Mouse (Mus musculus): ENCODE results near the gene Cyp1a2. TPM values are rescaled to one million over a fixed set of nuclear protein-coding genes. Genes with fewer than 3 reads are reported as not detected.

The Cyp1a2 gene
- polyA plus RNA-seq, 1 experiment from 2014 or later: not detected

DNA sequence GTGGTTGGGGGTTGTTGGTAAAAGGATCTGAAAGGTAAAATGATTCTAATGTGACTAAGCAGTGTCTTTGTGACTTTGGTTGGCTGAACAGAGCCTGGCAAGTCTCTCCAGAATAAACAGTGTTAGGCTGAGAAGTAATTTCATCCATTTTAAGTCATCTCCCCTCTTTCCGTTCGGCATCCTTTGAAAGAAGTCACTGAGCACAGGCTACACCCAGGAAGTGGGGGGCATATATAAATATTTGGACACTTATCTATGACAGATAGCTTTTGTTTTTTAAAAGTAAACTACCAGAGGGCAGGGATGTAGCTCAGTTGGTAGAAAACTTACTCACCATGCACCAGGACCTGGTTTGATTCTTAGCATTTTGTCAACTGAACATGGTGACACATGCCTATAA is 5.1 kb upstream of the Cyp1a2 start:
- Histone ChIP-seq H3K27ac (ENCODE audit: low read depth, low read length) (no peak overlapping the region), H3K4me2 (no peak overlapping the region), H3K36me3 (ENCODE audit: control insufficient read depth, insufficient read depth, low read length) (no peaks in the 10 kb centered on the region), H3K4me3 (ENCODE audit: low read depth, low read length) (no peak overlapping the region), H3K9ac (ENCODE audit: low read depth, low read length) (no peak overlapping the region), H3K9me3 (replicated peaks; ENCODE audit: control insufficient read depth, low read length) (no peaks in the 10 kb centered on the region), H3K27me3 (ENCODE audit: control insufficient read depth, insufficient read depth, low read length) (no peaks in the 10 kb centered on the region), H3K4me1 (ENCODE audit: control insufficient read depth, insufficient read depth, low read length) (no peaks in the 10 kb centered on the region)
- WGBS (ENCODE audit: insufficient replicate concordance): 72% methylated on average over 2 of the region's 2 CpGs
- no peak for ATAC-seq (replicated peaks; ENCODE audit: insufficient number of reproducible peaks, low FRiP score, low TSS enrichment)

- H3K27me3 ChIP-seq (ENCODE audit: control insufficient read depth, insufficient read depth, low read length): no peaks in the 10 kb centered on the region
- no peaks in the 10 kb centered on the region for H3K4me1 ChIP-seq (ENCODE audit: control insufficient read depth, insufficient read depth, low read length)
- H3K27ac ChIP-seq (ENCODE audit: low read depth, low read length): no peak overlapping the region
- 50% methylated on average over 2 of the region's 2 CpGs for WGBS (ENCODE audit: insufficient replicate concordance)
- H3K9me3 ChIP-seq (replicated peaks; ENCODE audit: control insufficient read depth, low read length): no peaks in the 10 kb centered on the region
- H3K4me3 ChIP-seq (ENCODE audit: low read depth, low read length): no peak overlapping the region
- no peak overlapping the region for H3K4me2 ChIP-seq
- H3K36me3 ChIP-seq (ENCODE audit: control insufficient read depth, insufficient read depth, low read length): no peaks in the 10 kb centered on the region
- ATAC-seq (replicated peaks; ENCODE audit: insufficient number of reproducible peaks, low FRiP score, low TSS enrichment): no peak
- no peak overlapping the region for H3K9ac ChIP-seq (ENCODE audit: low read depth, low read length)
Observed at GRCm38 (mm10) chr9:57688158-57688557, 4.7 kb upstream of the Cyp1a2 start.

GRCm38 (mm10) chr9:57687751-57688150 is 4.2 kb upstream of the Cyp1a2 start, which contains the start of gene Cyp1a1:
Cyp1a1 (plus strand) TSS chr9:57687928.
- 74% methylated on average over 2 of the region's 2 CpGs for WGBS (ENCODE audit: insufficient replicate concordance)
- no peak for ATAC-seq (replicated peaks; ENCODE audit: insufficient number of reproducible peaks, low FRiP score, low TSS enrichment)

DNA sequence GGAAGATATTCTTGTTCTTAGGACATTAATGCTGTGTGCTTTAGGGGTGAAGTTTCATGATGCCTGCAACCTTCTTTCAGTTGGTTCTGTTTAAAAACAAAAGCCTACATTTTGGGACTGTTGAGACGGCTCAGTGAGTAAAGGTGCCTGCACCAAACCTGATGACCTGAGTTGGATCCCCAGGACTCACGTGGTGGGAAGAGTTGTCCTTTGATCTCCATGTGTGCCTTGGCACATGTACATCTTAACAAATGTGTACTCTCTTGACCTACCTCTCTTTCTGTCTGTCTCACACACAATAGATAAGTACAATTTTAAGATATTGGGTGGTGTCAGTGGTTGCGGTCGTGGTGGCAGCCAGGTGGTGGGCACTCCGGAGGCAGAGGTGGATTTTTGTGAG is 2.5 kb upstream of the Cyp1a2 start:
- Histone ChIP-seq H3K9ac (ENCODE audit: low read depth, low read length) (no peak overlapping the region), H3K36me3 (ENCODE audit: control insufficient read depth, insufficient read depth, low read length) (no peaks in the 10 kb centered on the region), H3K4me2 (no peak overlapping the region), H3K27me3 (ENCODE audit: control insufficient read depth, insufficient read depth, low read length) (no peaks in the 10 kb centered on the region), H3K4me1 (ENCODE audit: control insufficient read depth, insufficient read depth, low read length) (no peaks in the 10 kb centered on the region), H3K9me3 (replicated peaks; ENCODE audit: control insufficient read depth, low read length) (no peaks in the 10 kb centered on the region), H3K27ac (ENCODE audit: low read depth, low read length) (no peak overlapping the region), H3K4me3 (ENCODE audit: low read depth, low read length) (no peak overlapping the region)
- 76% methylated on average over 5 of the region's 5 CpGs for whole genome bisulfite sequencing (ENCODE audit: insufficient replicate concordance)
- ATAC-seq (replicated peaks; ENCODE audit: insufficient number of reproducible peaks, low FRiP score, low TSS enrichment): no peak

More at GRCm38 (mm10) chr9:57687751-57688150, 4.2 kb upstream of the Cyp1a2 start, which contains the start of gene Cyp1a1:
- H3K27me3 ChIP-seq (ENCODE audit: control insufficient read depth, insufficient read depth, low read length): no peaks in the 10 kb centered on the region
- no peaks in the 10 kb centered on the region for H3K36me3 ChIP-seq (ENCODE audit: control insufficient read depth, insufficient read depth, low read length)
- no peak within 1 kb of the TSS for H3K27ac ChIP-seq (ENCODE audit: low read depth, low read length)
- no peak within 1 kb of the TSS for H3K4me2 ChIP-seq
- H3K4me3 ChIP-seq (ENCODE audit: low read depth, low read length): no peak within 1 kb of the TSS
- H3K9ac ChIP-seq (ENCODE audit: low read depth, low read length): no peak within 1 kb of the TSS
- no peaks in the 10 kb centered on the region for H3K9me3 ChIP-seq (replicated peaks; ENCODE audit: control insufficient read depth, low read length)
- H3K4me1 ChIP-seq (ENCODE audit: control insufficient read depth, insufficient read depth, low read length): no peaks in the 10 kb centered on the region

DNA sequence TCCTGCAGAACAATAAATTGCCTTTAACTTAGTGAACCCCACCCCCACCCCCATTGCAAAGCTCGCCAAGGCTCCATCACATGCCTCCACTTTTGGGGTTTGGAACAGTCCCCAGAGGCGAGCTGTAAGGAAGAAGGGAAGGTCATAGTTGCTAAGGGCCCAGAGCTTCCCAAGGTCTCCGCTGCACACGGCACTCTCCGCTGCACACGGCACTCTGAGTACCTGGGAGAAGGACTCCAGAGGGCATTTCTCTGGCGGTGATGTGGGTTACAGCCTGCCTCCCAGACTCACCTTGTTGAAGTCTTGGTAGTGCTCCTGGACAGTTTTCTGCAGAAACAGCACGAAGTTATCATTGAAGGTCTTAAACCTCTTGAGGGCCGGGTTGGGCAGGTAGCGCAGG is 2.1 kb downstream of the Cyp1a2 start:
- Histone ChIP-seq H3K4me2 (no peak overlapping the region), H3K4me3 (ENCODE audit: low read depth, low read length) (no peak overlapping the region), H3K4me1 (ENCODE audit: control insufficient read depth, insufficient read depth, low read length) (no peaks in the 10 kb centered on the region), H3K36me3 (ENCODE audit: control insufficient read depth, insufficient read depth, low read length) (no peaks in the 10 kb centered on the region), H3K27me3 (ENCODE audit: control insufficient read depth, insufficient read depth, low read length) (no peaks in the 10 kb centered on the region), H3K9me3 (replicated peaks; ENCODE audit: control insufficient read depth, low read length) (no peaks in the 10 kb centered on the region), H3K9ac (ENCODE audit: low read depth, low read length) (no peak overlapping the region), H3K27ac (ENCODE audit: low read depth, low read length) (no peak overlapping the region)
- no peak for ATAC-seq (replicated peaks; ENCODE audit: insufficient number of reproducible peaks, low FRiP score, low TSS enrichment)
- 81% methylated on average over 10 of the region's 10 CpGs for WGBS (ENCODE audit: insufficient replicate concordance)

DNA sequence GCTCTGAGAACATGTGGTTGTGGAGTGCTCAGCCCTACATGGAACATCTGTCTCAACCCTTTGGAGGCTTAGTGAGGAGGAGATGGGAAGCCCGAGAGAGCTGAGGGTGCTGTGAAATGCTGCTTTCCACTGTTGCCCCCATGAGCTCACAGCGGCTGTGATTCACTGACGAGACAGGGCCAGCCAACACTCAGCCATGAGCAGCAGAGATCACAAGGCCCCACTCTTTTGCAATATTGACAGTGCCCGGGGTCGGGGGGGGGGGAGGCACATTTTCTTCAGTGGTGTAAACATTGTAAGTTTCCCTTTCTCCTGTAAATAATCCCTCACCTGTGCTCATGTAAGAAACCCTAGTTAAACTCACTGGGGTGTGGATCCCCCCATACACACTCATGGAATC is 12.0 kb downstream of the Cyp1a2 start:
- no peaks in the 10 kb centered on the region for H3K27me3 ChIP-seq (ENCODE audit: control insufficient read depth, insufficient read depth, low read length)
- WGBS (ENCODE audit: insufficient replicate concordance): 68% methylated on average over 5 of the region's 5 CpGs
- no peaks in the 10 kb centered on the region for H3K9me3 ChIP-seq (replicated peaks; ENCODE audit: control insufficient read depth, low read length)
- H3K27ac ChIP-seq (ENCODE audit: low read depth, low read length): no peak overlapping the region
- ATAC-seq (replicated peaks; ENCODE audit: insufficient number of reproducible peaks, low FRiP score, low TSS enrichment): no peak
- H3K36me3 ChIP-seq (ENCODE audit: control insufficient read depth, insufficient read depth, low read length): no peaks in the 10 kb centered on the region
- H3K4me1 ChIP-seq (ENCODE audit: control insufficient read depth, insufficient read depth, low read length): peaks cover 3% of the 10 kb centered on the region; the same call in 1 of the 2 replicates
- no peak overlapping the region for H3K4me2 ChIP-seq
- no peak overlapping the region for H3K4me3 ChIP-seq (ENCODE audit: low read depth, low read length)
- no peak overlapping the region for H3K9ac ChIP-seq (ENCODE audit: low read depth, low read length)

- no peak for ATAC-seq (replicated peaks; ENCODE audit: insufficient number of reproducible peaks, low FRiP score, low TSS enrichment)
- no peaks in the 10 kb centered on the region for H3K27me3 ChIP-seq (ENCODE audit: control insufficient read depth, insufficient read depth, low read length)
- 80% methylated on average over 4 of the region's 4 CpGs for WGBS (ENCODE audit: insufficient replicate concordance)
Observed at GRCm38 (mm10) chr9:57671037-57671436, 12.5 kb downstream of the Cyp1a2 start.

GRCm38 (mm10) chr9:57669566-57669965 is 13.9 kb downstream of the Cyp1a2 start:
- H3K4me2 ChIP-seq: no peak overlapping the region
- H3K27me3 ChIP-seq (ENCODE audit: control insufficient read depth, insufficient read depth, low read length): no peaks in the 10 kb centered on the region
- H3K4me3 ChIP-seq (ENCODE audit: low read depth, low read length): no peak overlapping the region
- H3K9me3 ChIP-seq (replicated peaks; ENCODE audit: control insufficient read depth, low read length): no peaks in the 10 kb centered on the region
- no peaks in the 10 kb centered on the region for H3K36me3 ChIP-seq (ENCODE audit: control insufficient read depth, insufficient read depth, low read length)
- H3K4me1 ChIP-seq (ENCODE audit: control insufficient read depth, insufficient read depth, low read length): peaks cover 3% of the 10 kb centered on the region; the same call in 1 of the 2 replicates
- H3K9ac ChIP-seq (ENCODE audit: low read depth, low read length): no peak overlapping the region
- no peak for ATAC-seq (replicated peaks; ENCODE audit: insufficient number of reproducible peaks, low FRiP score, low TSS enrichment)
- WGBS (ENCODE audit: insufficient replicate concordance): 75% methylated on average over 3 of the region's 3 CpGs
- no peak overlapping the region for H3K27ac ChIP-seq (ENCODE audit: low read depth, low read length)

More at GRCm38 (mm10) chr9:57671037-57671436, 12.5 kb downstream of the Cyp1a2 start:
- H3K9ac ChIP-seq (ENCODE audit: low read depth, low read length): no peak overlapping the region
- H3K4me1 ChIP-seq (ENCODE audit: control insufficient read depth, insufficient read depth, low read length): peaks cover 3% of the 10 kb centered on the region; the same call in 1 of the 2 replicates
- no peaks in the 10 kb centered on the region for H3K36me3 ChIP-seq (ENCODE audit: control insufficient read depth, insufficient read depth, low read length)
- H3K4me3 ChIP-seq (ENCODE audit: low read depth, low read length): no peak overlapping the region
- H3K9me3 ChIP-seq (replicated peaks; ENCODE audit: control insufficient read depth, low read length): no peaks in the 10 kb centered on the region
- no peak overlapping the region for H3K27ac ChIP-seq (ENCODE audit: low read depth, low read length)
- H3K4me2 ChIP-seq: no peak overlapping the region

DNA sequence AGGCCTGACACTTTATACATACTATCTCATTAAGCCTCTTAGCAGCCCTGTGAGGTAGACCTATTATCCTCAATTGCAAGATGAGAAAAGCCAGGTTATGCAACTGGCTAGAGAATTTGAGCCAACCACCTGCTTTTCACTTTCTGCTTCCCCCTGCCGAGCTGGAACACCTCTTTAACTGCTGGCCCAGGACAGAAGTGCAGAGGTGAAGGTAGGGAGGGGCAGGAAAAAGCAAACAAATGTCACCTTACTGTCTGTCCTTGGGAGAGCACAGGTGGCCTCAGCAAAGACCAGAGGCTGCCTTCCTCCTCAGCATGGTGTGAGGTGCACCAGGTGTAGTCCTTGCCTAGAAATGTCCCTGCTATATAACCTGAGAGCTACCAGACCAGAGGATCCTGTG is 15.2 kb downstream of the Cyp1a2 start:
- ATAC-seq (replicated peaks; ENCODE audit: insufficient number of reproducible peaks, low FRiP score, low TSS enrichment): no peak

More for the DNA sequence above, 15.2 kb downstream of the Cyp1a2 start:
- Histone ChIP-seq H3K4me3 (ENCODE audit: low read depth, low read length) (no peak overlapping the region), H3K27me3 (ENCODE audit: control insufficient read depth, insufficient read depth, low read length) (no peaks in the 10 kb centered on the region), H3K27ac (ENCODE audit: low read depth, low read length) (no peak overlapping the region), H3K9ac (ENCODE audit: low read depth, low read length) (no peak overlapping the region), H3K4me2 (no peak overlapping the region), H3K4me1 (ENCODE audit: control insufficient read depth, insufficient read depth, low read length) (peaks cover 3% of the 10 kb centered on the region; the same call in 1 of the 2 replicates), H3K9me3 (replicated peaks; ENCODE audit: control insufficient read depth, low read length) (no peaks in the 10 kb centered on the region), H3K36me3 (ENCODE audit: control insufficient read depth, insufficient read depth, low read length) (no peaks in the 10 kb centered on the region)
- WGBS (ENCODE audit: insufficient replicate concordance): 31% methylated on average over 1 of the region's 1 CpGs

Data from heart, embryonic 11.5 days (tissue).